Mouse (Mus musculus): ENCODE measurements around the gene Mov10.

- TF ChIP-seq CTCF (IDR thresholded peaks at IDR 0.05; ENCODE audit: borderline replicate concordance, insufficient read depth, low read depth, low read length): no peak
- no peak for TF ChIP-seq POLR2A (IDR thresholded peaks at IDR 0.05; ENCODE audit: borderline replicate concordance, insufficient read depth, low read length)
Measured at GRCm38 (mm10) chr3:104811752-104812151, 6.6 kb downstream of the Mov10 start.
